Mouse (Mus musculus): ENCODE results near the gene Zbtb1. TPM values are rescaled to one million over a fixed set of nuclear protein-coding genes. Genes with fewer than 3 reads are reported as not detected.
A peak's percentile ranks its signal among the peaks of the same experiment; 100 is the strongest.

Gene Zbtb1
- total RNA-seq, 2 experiments from 2014 or later: 7.0 TPM

DNA sequence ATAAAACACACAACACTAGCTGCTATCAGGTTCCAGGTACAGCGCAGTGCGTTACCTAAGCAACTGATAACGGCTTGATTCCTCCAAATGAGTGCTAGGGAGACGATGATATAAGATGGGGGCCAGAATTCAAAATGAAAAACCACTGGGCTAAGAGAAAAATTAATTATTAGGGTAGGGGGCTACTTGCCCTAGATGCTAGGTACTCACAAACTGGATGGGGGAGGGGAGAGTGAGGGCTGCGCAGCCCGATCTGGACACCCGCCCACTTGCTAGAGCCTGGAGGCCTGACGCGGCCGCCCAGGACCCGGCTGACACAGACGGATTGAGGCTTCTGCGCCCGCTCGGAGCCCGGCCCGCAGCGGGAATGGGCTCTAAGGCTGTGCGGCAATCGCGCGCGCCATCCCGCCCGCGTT lies 1.3 kb upstream of the Zbtb1 start:
- peak; percentile 16 to 48 for DNase-seq (ENCODE audit: low spot score in 2 of 2)

DNA sequence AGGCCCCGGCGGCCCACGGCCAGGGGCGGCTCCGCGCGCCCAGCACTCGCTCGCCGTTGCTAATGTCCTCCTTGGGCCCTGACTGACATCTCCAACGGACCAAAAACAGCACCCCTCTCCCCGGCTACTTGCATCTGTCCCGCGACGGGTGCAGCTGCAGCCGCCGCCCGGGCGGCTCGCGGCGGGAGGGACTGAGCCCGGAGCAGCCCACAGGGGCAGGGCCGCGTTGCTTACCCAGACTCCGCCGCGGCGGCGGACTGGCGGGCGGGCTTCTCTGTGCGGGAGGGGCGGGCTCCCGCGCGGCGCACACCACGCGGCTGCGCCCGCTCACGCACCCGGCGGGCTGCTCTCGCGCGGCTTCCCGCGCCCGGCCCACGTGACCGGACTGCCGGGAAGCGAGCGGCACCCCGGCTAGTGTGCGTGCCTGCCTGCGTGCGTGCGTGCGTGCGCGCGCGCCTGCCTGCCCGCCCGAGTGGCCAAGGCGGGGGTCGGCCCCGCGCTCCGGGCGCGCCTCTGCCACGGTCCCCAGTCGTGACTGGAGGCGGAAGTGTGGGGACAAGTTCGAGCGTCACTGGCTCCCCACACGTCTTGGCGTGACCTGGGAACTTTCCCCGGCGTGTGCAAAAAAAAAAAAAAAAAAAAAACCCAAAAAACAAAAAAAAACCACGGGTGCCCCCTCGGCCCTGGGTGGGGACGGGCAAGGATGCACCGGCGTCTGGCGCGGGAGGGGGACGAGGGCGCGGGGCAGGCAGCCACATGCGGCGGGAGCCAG lies 674 bp upstream of the Zbtb1 start, which contains the start of gene Zbtb25:
Gene Zbtb25 (minus strand): TSS at position 397 of the 772 bp plus-strand sequence.
- peak; percentile 84 to 88 for DNase-seq (ENCODE audit: low spot score in 2 of 2)

- DNase-seq (ENCODE audit: low spot score in 2 of 2): peak; percentile 34 to 55
Measured at GRCm38 (mm10) chr12:76370831-76371571, 935 bp downstream of the Zbtb1 start.

DNA sequence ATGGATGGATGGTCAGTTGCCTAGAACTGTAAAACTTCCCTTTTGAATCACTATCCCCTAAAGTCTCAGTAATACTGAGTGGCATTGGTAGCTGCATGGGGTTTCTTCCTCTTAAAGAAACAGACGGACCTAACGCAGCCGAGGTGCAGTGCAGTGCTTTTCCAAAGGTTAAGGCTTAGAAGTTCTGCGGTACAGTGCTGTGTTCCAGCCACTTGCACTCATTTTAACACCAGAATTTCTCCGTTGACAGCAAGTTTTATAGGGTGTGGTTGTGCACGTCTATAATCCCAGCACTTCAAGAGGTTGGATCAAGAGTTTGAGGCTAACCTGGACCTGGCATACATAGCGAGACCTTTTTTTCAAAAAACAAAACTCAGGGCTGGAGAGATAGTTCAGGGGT lies 2.0 kb downstream of the Zbtb1 start:
- DNase-seq (ENCODE audit: low spot score in 2 of 2): no peak

GRCm38 (mm10) chr12:76372881-76373818 lies 3.1 kb downstream of the Zbtb1 start:
- DNase-seq (ENCODE audit: low spot score in 2 of 2): no peak

DNA sequence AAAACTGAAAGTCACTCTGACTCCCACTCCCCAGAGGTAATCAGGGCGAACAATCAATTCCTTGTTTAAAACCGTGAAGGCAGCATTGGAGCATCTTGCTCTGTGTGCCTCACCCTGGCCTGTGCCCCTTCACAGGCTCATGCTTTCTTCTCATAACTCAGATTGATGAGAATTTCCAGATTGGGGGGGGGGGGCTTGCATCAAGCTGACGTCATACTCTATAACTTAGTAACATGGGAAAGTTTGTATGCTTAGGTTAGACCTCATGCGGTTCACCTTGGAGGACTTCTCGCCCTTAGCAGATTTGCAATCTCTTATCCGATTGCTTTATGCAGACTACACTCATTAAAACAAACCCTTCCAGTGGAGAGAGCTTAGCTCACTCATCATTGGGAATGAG lies 3.9 kb downstream of the Zbtb1 start:
- DNase-seq (ENCODE audit: low spot score in 2 of 2): no peak

DNA sequence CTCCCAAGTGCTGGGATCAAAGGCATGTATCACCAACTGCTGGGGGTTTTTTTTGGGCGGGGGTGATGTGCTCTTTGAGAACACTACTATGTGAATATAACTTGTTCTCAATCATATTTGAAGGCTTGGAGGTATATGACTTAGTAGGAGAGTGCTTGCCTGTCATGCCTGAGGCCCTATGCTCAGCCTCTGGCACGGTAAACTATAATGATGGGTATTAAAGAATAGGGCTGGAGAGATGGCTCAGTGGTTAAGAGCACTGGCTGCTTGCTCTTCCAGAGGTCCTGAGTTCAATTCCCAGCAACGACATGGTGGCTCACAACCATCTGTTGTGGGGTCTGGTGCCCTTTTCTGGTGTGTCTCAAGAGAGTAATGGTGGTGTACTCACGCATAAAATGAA lies 4.8 kb downstream of the Zbtb1 start:
- no peak for DNase-seq (ENCODE audit: low spot score in 2 of 2)

DNA sequence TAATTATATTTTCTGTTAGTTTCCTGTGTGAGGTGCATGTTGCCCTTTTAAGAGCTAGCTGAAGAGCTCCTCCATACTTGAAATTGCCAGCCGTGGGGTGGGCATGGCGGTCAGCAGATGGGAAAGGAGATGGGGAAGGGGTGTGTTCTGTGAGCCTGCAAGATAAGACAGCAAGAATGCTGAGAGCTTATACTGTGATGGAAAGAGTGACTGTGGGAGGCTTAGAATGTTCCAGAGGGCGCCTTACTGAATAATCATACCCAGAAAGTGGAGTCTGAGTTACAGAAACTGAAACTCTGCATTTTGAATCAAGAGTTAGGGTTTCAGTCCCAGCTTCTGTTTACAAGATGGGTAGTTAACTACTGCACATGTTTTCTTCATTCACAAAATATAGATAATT lies 5.4 kb downstream of the Zbtb1 start:
- no peak for DNase-seq (ENCODE audit: low spot score in 2 of 2)

- no peak for DNase-seq (ENCODE audit: low spot score in 2 of 2)
Measured at GRCm38 (mm10) chr12:76376649-76377048, 6.6 kb downstream of the Zbtb1 start.

GRCm38 (mm10) chr12:76377059-76377458 lies 7.0 kb downstream of the Zbtb1 start:
- DNase-seq (ENCODE audit: low spot score in 2 of 2): no peak

- DNase-seq (ENCODE audit: low spot score in 2 of 2): peak in 1 of 2 experiments; percentile 22
Measured at GRCm38 (mm10) chr12:76377726-76378125, 7.7 kb downstream of the Zbtb1 start.

DNA sequence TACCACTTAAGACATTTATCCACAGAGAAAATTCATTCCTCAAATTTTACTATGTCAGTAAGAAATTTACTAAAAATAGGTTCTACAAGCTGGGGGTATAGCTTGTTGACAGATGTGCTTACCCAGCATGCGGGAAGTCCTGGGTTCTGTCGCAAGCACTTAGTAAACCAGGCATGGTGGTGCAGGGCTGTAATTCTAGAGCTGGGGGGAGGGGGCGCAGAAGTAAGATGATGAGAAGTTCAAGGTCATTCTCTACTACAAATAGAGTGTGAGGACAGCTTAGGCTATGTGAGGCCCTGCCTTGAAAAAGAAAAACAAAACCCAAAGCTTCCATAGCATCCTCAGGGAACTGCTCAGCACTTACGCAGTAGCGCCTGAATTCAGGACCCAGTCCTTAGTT lies 8.5 kb downstream of the Zbtb1 start:
- no peak for DNase-seq (ENCODE audit: low spot score in 2 of 2)

DNA sequence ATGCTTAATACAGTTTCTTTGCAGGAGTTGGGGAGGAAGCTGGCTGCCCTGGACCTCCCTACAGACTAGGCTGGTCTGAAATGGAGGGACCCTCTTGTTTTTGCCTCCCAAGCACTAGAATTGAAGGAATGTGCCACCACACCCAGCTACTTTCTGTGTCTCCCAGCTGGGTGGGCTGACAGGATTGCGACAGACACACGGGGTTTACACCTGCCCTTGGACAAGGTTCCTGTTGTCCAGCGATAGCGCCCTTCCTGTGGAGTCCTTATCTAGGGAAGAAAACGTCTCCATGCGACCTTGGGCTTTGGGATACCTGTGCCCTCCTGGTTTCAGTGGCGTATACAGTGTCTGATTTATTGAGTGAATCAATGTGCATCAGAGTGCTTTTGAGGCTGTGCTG lies 10.1 kb downstream of the Zbtb1 start:
- no peak for DNase-seq (ENCODE audit: low spot score in 2 of 2)

DNA sequence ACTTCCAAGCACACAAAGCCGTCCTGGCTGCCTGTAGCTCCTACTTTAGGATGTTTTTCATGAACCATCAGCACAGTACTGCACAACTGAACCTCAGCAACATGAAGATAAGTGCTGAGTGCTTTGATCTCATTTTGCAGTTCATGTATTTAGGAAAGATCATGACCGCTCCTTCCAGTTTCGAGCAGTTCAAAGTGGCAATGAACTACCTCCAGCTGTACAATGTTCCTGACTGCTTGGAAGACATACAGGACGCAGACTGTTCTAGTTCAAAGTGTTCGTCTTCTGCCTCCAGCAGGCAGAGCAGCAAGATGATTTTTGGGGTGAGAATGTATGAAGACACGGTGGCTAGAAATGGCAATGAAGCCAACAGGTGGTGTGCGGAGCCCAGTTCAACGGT lies 15.3 kb downstream of the Zbtb1 start:
- no peak for DNase-seq (ENCODE audit: low spot score in 2 of 2)

- DNase-seq (ENCODE audit: low spot score in 2 of 2): no peak
Measured at GRCm38 (mm10) chr12:76388794-76389193, 18.7 kb downstream of the Zbtb1 start.

DNA sequence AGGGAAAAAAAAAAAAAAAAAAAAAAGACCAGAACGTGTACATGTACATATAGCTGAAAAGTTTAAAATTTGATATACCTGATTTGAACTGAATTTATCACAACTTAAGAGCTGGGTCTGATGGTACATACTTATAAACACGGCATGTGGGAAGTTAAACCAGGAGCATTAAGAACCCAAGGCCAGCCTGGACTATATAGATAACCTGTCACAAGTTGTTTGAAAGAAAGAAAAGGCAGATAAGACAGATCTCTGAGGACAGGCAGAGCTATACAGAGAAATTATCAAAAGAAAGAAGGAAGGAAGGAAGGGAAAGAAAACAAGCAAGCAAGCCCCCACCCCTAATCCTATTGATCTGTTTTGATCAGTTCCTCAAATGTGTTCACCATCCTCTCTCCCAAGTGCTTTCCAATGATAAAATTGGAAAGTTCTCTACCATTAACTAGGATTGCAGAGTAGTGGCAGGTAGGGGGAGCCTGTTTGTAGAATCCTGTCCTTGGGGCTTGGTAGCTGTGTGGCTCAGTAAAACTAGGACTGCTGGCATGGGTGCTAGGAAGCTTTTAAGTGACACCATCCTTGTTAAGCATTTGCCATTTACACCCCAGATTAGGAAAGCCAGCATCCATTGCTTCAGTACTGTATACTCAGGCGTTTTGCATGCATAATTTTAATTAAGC lies 21.7 kb downstream of the Zbtb1 start:
- no peak for DNase-seq (ENCODE audit: low spot score in 2 of 2)

DNA sequence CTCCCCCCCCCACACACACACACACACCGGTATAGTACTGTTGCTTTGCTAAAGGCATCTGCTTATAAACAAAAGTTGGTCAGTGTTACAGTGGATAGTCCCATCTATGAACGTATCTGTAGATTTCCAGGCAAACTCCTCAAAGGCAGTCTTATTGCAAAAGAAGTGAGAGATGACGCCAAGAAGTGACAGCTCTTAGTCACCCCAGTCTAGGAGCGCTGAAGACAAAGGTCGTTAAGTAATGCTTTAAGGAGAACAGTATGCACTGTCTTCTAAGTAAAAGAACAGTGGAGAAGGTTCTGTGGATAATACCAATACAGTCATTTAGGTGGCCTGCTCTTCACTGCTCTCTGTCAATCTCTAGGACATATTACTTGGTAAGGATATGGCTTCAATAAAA lies 22.9 kb downstream of the Zbtb1 start:
- DNase-seq (ENCODE audit: low spot score in 2 of 2): no peak

GRCm38 (mm10) chr12:76397281-76397680 lies 27.2 kb downstream of the Zbtb1 start:
- no peak for DNase-seq (ENCODE audit: low spot score in 2 of 2)

GRCm38 (mm10) chr12:76401674-76402073 lies 31.6 kb downstream of the Zbtb1 start:
- no peak for DNase-seq (ENCODE audit: low spot score in 2 of 2)

- DNase-seq (ENCODE audit: low spot score in 2 of 2): no peak
Measured at GRCm38 (mm10) chr12:76402991-76403885, 33.2 kb downstream of the Zbtb1 start.
